Mouse (Mus musculus) brain, embryonic 14.5 days (tissue): Measurements from ENCODE around the gene Myod1. TPM values are rescaled to one million over a fixed set of nuclear protein-coding genes. Genes with fewer than 3 reads are reported as not detected.
A peak's percentile ranks its signal among the peaks of the same experiment; 100 is the strongest.

ENCODE experiments used
- DNase-seq: peaks from one replicate; pipeline ENCODE4 v3.0.0-alpha.2; 2011; ENCODE audit warnings: low read depth
- CTCF ChIP-seq: fragments of 200-500 bp; IDR thresholded peaks from 2 replicates; pipeline ENCODE4 v1.5.1; 2012; ENCODE audit warnings: inconsistent platforms, mild to moderate bottlenecking, moderate library complexity, borderline replicate concordance; ENCODE audit not compliant: insufficient read depth, insufficient read length; ENCODE audit errors: extremely low read depth
- POLR2A ChIP-seq: fragments of 200-500 bp; IDR thresholded peaks from 2 replicates; pipeline ENCODE4 v1.6.1; 2012; ENCODE audit warnings: mild to moderate bottlenecking, inconsistent platforms, borderline replicate concordance; ENCODE audit not compliant: poor library complexity, insufficient read depth, insufficient read length, severe bottlenecking; ENCODE audit errors: extremely low read depth
- polyA plus RNA-seq: library from polyadenylated mRNA; depleted of rRNA; stranded (reverse); fragments of >200 nt; gene quantifications from 2 replicates; pipeline ENCODE4 v1.2.3, GENCODE M21; 2012

Gene Myod1
- polyA plus RNA-seq, 1 experiment, result 0.74 TPM

GRCm38 (mm10) chr7:46391701-46392100, 15.4 kb downstream of the Myod1 start:
- DNase-seq, result no peak
- TF ChIP-seq CTCF, result no peak
- TF ChIP-seq POLR2A, result no peak

- TF ChIP-seq CTCF, result peak; percentile 95
- TF ChIP-seq POLR2A, result no peak
- peak; percentile 92 for DNase-seq
Observed at GRCm38 (mm10) chr7:46393116-46393515, 16.8 kb downstream of the Myod1 start.

- no peak for DNase-seq
- no peak for TF ChIP-seq CTCF
- TF ChIP-seq POLR2A, result no peak
Observed at GRCm38 (mm10) chr7:46393718-46394511, 17.6 kb downstream of the Myod1 start.

GRCm38 (mm10) chr7:46394933-46395332, 18.7 kb downstream of the Myod1 start:
- DNase-seq, result no peak
- TF ChIP-seq CTCF (no peak), POLR2A (no peak)

- DNase-seq, result no peak
Observed at GRCm38 (mm10) chr7:46395571-46395970, 19.3 kb downstream of the Myod1 start.

GRCm38 (mm10) chr7:46396231-46396927, 20.1 kb downstream of the Myod1 start, which contains the start of gene Kcnc1:
Gene Kcnc1 (plus strand): TSS chr7:46396497.
- peak; percentile 89 for DNase-seq
- peak; percentile 4; the same call in 1 of the 2 replicates for TF ChIP-seq CTCF
- TF ChIP-seq POLR2A, result peak; percentile 74

More at GRCm38 (mm10) chr7:46395571-46395970, 19.3 kb downstream of the Myod1 start:
- TF ChIP-seq CTCF (no peak), POLR2A (no peak)

- DNase-seq, result peak; percentile 74
- TF ChIP-seq POLR2A (0 out of 2 replicates have a peak, but pooled peaks have one; percentile 7), CTCF (peak; percentile 46; the same call in 1 of the 2 replicates)
Observed at GRCm38 (mm10) chr7:46396928-46397731, 20.9 kb downstream of the Myod1 start.

- TF ChIP-seq POLR2A (no peak), CTCF (no peak)
- peak; percentile 14 for DNase-seq
Observed at GRCm38 (mm10) chr7:46397732-46398333, 21.6 kb downstream of the Myod1 start.

- no peak for DNase-seq
- TF ChIP-seq CTCF (no peak), POLR2A (no peak)
Observed at GRCm38 (mm10) chr7:46398612-46399011, 22.3 kb downstream of the Myod1 start.

- TF ChIP-seq CTCF, result no peak
- no peak for TF ChIP-seq POLR2A
- DNase-seq, result no peak
Observed at GRCm38 (mm10) chr7:46399676-46400075, 23.4 kb downstream of the Myod1 start.
